Mouse (Mus musculus): ENCODE measurements around the gene Kif6.

DNA sequence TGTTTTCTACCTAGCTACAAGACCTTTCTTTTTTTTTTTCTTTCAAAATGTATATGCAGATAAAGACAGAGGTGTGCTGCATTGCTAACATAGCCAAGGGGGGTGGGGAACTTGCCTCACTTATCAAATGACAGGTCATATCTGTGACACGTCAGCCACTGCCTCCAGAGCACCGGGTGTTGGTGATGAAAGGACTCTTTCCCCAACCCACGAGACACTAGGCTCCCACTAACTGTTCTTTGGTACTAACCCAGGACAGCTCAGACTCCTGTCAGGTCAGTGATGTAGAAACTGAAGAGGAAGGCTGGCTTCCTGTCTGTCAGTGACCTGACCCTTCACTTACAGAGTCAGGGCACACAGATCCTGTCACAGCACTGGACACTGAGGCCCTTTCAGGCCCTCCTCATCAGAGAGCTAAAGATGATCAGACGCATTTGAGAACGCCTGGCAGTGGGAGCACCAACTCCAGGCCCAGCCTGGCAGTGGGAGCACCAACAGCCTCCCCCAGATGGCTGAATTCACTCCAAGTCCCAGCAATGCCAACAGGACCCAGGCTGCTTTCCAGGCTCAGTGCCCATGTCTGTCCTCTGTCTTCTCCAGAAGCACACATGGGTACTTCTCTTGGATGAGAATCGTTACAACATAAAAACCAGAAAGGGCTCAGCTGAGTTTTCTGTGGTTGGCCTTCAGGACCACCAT lies 209.4 kb downstream of the Kif6 start:
- TF ChIP-seq CTCF (IDR thresholded peaks at IDR 0.05; ENCODE audit: low read depth) (no peak), EP300 (IDR thresholded peaks at IDR 0.05; ENCODE audit: low read depth) (no peak)
